Comparison of ENCODE assay signal across 15 mouse cellular contexts in the genomic region with DNA sequence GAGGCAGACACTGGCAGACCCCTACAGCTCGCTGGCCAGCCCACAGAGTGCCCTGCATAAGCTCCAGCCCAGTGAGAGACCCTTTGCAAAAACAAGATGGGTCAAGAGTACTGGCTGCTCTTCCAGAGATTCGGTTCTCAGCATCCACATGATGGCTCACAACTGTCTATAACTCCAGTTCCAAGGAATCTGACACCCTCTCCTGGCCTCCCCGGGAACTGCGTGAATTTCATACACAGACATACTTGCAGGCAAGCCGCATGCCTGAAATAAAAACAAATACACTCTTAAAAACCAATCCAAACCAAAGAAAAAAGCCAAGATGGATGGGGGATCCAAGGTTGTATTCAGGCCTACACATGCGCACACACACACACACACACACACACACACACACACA. TPM values are rescaled to one million over a fixed set of nuclear protein-coding genes. Genes with fewer than 3 reads are reported as not detected.
"Had no signal": no experiment of that assay in that cellular context is flagged by ENCODE, and none has a peak within 500 bp of the region (broad histone marks: within the 10 kb centered on the region; RNA-seq: fewer than 3 reads in every experiment).

No protein-coding gene starts in this region.

- H3K9me3 ChIP-seq: kidney, embryonic 15.5 days; limb, embryonic 12.5 days; liver, embryonic 15.5 days; stomach, embryonic 15.5 days had no signal

- H3K4me3 ChIP-seq: kidney, embryonic 15.5 days; limb, embryonic 12.5 days; liver, embryonic 15.5 days; stomach, embryonic 15.5 days had no signal

- H3K27ac ChIP-seq: kidney, embryonic 15.5 days; limb, embryonic 12.5 days; liver, embryonic 15.5 days; stomach, embryonic 15.5 days had no signal

- H3K27me3 ChIP-seq: kidney, embryonic 15.5 days; stomach, embryonic 15.5 days had no signal

- DNase-seq: kidney, postnatal 14 days; layer of hippocampus, adult 9-11 months; layer of hippocampus, postnatal 36 days; lung, adult 2 months; lung, postnatal 36 days; midbrain, embryonic 14.5 days; right cerebral cortex, postnatal 14 days; thymus, postnatal 36 days had no signal

RNA-seq across cellular contexts. Expression of a gene that starts 40.1 kb away (rescaled TPM):
- total RNA-seq: layer of hippocampus, postnatal 36 days; left cerebral cortex, adult 8-10 months; left cerebral cortex, postnatal 36 days; megakaryocyte progenitor cell, adult 5-6 weeks had no signal
